Mouse (Mus musculus) megakaryocyte, embryonic 14.5 days (primary cell): Measurements from ENCODE around the gene Lrrc52.

Source experiments
- FLI1 ChIP-seq: IDR thresholded peaks from 2 replicates; pipeline ENCODE4 v1.6.1; 2012; ENCODE audit warnings: low read length, inconsistent platforms, mixed read lengths
- GATA1 ChIP-seq: IDR thresholded peaks from 3 replicates; pipeline ENCODE4 v1.6.1; 2012; ENCODE audit warnings: mixed read lengths, low read length, inconsistent platforms, borderline replicate concordance

DNA sequence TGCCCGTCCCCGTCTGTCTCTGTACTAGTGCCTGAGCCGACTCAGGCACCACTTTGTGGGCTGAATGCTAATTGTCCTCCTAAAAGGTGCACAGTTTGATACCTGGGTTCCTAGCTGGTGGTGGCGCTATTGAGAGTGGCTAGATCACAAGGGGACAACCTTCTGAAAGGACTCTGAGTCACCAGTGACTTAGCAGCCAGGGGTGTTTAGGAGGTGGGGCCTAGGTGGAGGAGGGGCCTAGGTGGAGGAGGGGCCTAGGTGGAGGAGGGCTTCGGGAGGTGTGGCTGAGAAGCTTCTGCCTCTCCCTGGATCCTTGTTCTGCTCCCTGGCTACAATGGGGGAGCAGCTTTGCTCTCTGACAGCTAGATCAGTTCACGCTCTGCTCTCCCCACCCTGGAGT lies 20.1 kb downstream of the Lrrc52 start:
- TF ChIP-seq FLI1 (no peak), GATA1 (no peak)
